Mouse (Mus musculus) bone marrow macrophage, adult 2 months (primary cell): ENCODE data around the gene Gm45753.

Experiments
- CTCF ChIP-seq: IDR thresholded peaks from 2 replicates; pipeline ENCODE4 v1.5.1; 2012; ENCODE audit warnings: low read depth, mild to moderate bottlenecking, low read length, moderate library complexity
- POLR2A ChIP-seq: IDR thresholded peaks from 2 replicates; pipeline ENCODE4 v1.6.1; 2012; ENCODE audit warnings: mild to moderate bottlenecking, low read depth, low read length, borderline replicate concordance

GRCm38 (mm10) chr8:45239363-45239762 lies 68.9 kb downstream of the Gm45753 start:
- no peak for TF ChIP-seq CTCF
- TF ChIP-seq POLR2A: no peak
